Mouse (Mus musculus) kidney, postnatal 10 days (tissue): ENCODE data around the gene Tomm34.
"Not testable (repeated sequence)": the region's sequence is repeated elsewhere in the genome, so short reads cannot be mapped to it uniquely, and the experiment has no call there.

Experiments
- DNase-seq: peaks from one replicate; pipeline ENCODE4 v3.0.0; 2021; ENCODE audit warnings: mixed read lengths

The Tomm34 gene

GRCm38 (mm10) chr2:164075088-164075487, 4.1 kb upstream of the Tomm34 start:
- no peak for DNase-seq

GRCm38 (mm10) chr2:164073918-164074578, 3.1 kb upstream of the Tomm34 start:
- DNase-seq, result peak; percentile 99

GRCm38 (mm10) chr2:164073120-164073519, 2.2 kb upstream of the Tomm34 start:
- no peak for DNase-seq

GRCm38 (mm10) chr2:164072109-164072508, 1.1 kb upstream of the Tomm34 start:
- DNase-seq, result no peak

- DNase-seq, result not testable (repeated sequence)
Observed at GRCm38 (mm10) chr2:164071437-164071820, 460 bp upstream of the Tomm34 start.

- DNase-seq, result no peak
Observed at GRCm38 (mm10) chr2:164070142-164070764, 716 bp downstream of the Tomm34 start, which contains the start of gene Stk4. Stk4 (plus strand) TSS chr2:164070322.

GRCm38 (mm10) chr2:164059634-164060235, 11.2 kb downstream of the Tomm34 start:
- no peak for DNase-seq

GRCm38 (mm10) chr2:164054671-164055070, 16.3 kb downstream of the Tomm34 start:
- DNase-seq, result no peak

- no peak for DNase-seq
Observed at GRCm38 (mm10) chr2:164053767-164054166, 17.2 kb downstream of the Tomm34 start.

GRCm38 (mm10) chr2:164047197-164047690, 23.7 kb downstream of the Tomm34 start:
- peak; percentile 51 for DNase-seq

- DNase-seq, result no peak
Observed at GRCm38 (mm10) chr2:164041523-164041922, 29.4 kb downstream of the Tomm34 start.

- no peak for DNase-seq
Observed at GRCm38 (mm10) chr2:164040949-164041348, 30.0 kb downstream of the Tomm34 start.

GRCm38 (mm10) chr2:164038407-164039028, 32.5 kb downstream of the Tomm34 start:
- DNase-seq, result no peak

- no peak for DNase-seq
Observed at GRCm38 (mm10) chr2:164036520-164037019, 34.4 kb downstream of the Tomm34 start.

GRCm38 (mm10) chr2:164032973-164033372, 38.0 kb downstream of the Tomm34 start:
- no peak for DNase-seq

- no peak for DNase-seq
Observed at GRCm38 (mm10) chr2:164031147-164031546, 39.8 kb downstream of the Tomm34 start.

- DNase-seq, result no peak
Observed at GRCm38 (mm10) chr2:164025150-164025549, 45.8 kb downstream of the Tomm34 start, which contains the start of gene Pabpc1l. Pabpc1l (plus strand) TSS chr2:164025450.

- DNase-seq, result no peak
Observed at GRCm38 (mm10) chr2:164022104-164022503, 48.9 kb downstream of the Tomm34 start.

- no peak for DNase-seq
Observed at GRCm38 (mm10) chr2:164019943-164020342, 51.0 kb downstream of the Tomm34 start.

- no peak for DNase-seq
Observed at GRCm38 (mm10) chr2:164018910-164019309, 52.1 kb downstream of the Tomm34 start.

GRCm38 (mm10) chr2:164015304-164015703, 55.7 kb downstream of the Tomm34 start:
- no peak for DNase-seq

- no peak for DNase-seq
Observed at GRCm38 (mm10) chr2:164010944-164011343, 60.0 kb downstream of the Tomm34 start.

GRCm38 (mm10) chr2:164010496-164010895, 60.5 kb downstream of the Tomm34 start:
- no peak for DNase-seq
